Mouse (Mus musculus): ENCODE data around the gene Trappc6b. TPM values are rescaled to one million over a fixed set of nuclear protein-coding genes. Genes with fewer than 3 reads are reported as not detected.

The Trappc6b gene
- total RNA-seq, 2 experiments from 2014 or later: 44.2 to 74.6 TPM

Other genes starting within 250 kb of the Trappc6b start
- 6.5 and 15.9 TPM in 2 replicates for gene Sec23a, start 49.5 kb downstream of the Trappc6b start, total RNA-seq (2015; ENCODE audit: low replicate concordance)
- gene Sec23a, start 49.5 kb downstream of the Trappc6b start, total RNA-seq (2017; ENCODE audit: low replicate concordance): 10.7 and 13.2 TPM in 2 replicates
- gene Gemin2, start 48.1 kb downstream of the Trappc6b start, total RNA-seq (2015; ENCODE audit: low replicate concordance): 12.2 and 14.4 TPM in 2 replicates
- gene Gemin2, start 48.1 kb downstream of the Trappc6b start, total RNA-seq (2017; ENCODE audit: low replicate concordance): 9.2 and 17.7 TPM in 2 replicates
- 62.7 and 66.7 TPM in 2 replicates for gene Pnn, start 5.4 kb upstream of the Trappc6b start, total RNA-seq (2015; ENCODE audit: low replicate concordance)
- 67.9 and 69.1 TPM in 2 replicates for gene Pnn, start 5.4 kb upstream of the Trappc6b start, total RNA-seq (2017; ENCODE audit: low replicate concordance)
- gene Mia2, start 34.3 kb upstream of the Trappc6b start, total RNA-seq (2015; ENCODE audit: low replicate concordance): 89.4 and 98.9 TPM in 2 replicates
- gene Mia2, start 34.3 kb upstream of the Trappc6b start, total RNA-seq (2017; ENCODE audit: low replicate concordance): 138 and 233 TPM in 2 replicates
- 54.1 and 60.5 TPM in 2 replicates for gene Fbxo33, start 158.3 kb upstream of the Trappc6b start, total RNA-seq (2015; ENCODE audit: low replicate concordance)
- gene Fbxo33, start 158.3 kb upstream of the Trappc6b start, total RNA-seq (2017; ENCODE audit: low replicate concordance): 20.7 and 21.2 TPM in 2 replicates